Mouse (Mus musculus) heart, adult 2 months (tissue): ENCODE results near the gene Lrsam1. TPM values are rescaled to one million over a fixed set of nuclear protein-coding genes. Genes with fewer than 3 reads are reported as not detected.

Source experiments
- DNase-seq, 2 experiments: peaks; one replicate each; pipeline ENCODE4 v3.0.0; 2021
- H3K27ac ChIP-seq: fragments of 200-600 bp; 2 replicates; pipeline ENCODE4 v1.8.1; 2022
- H3K27me3 ChIP-seq: fragments of 200-500 bp; 2 replicates; pipeline ENCODE4 v1.6.1; 2012; ENCODE audit warnings: mild to moderate bottlenecking, low read length, inconsistent platforms, mixed read lengths; ENCODE audit not compliant: control insufficient read depth, insufficient read depth
- H3K36me3 ChIP-seq: fragments of 200-500 bp; 2 replicates; pipeline ENCODE4 v1.6.1; 2012; ENCODE audit warnings: low read length, inconsistent platforms; ENCODE audit not compliant: control insufficient read depth, insufficient read depth
- H3K4me1 ChIP-seq: fragments of 200-500 bp; 2 replicates; pipeline ENCODE4 v1.6.1; 2011; ENCODE audit warnings: low read length; ENCODE audit not compliant: control insufficient read depth, insufficient read depth
- H3K4me3 ChIP-seq: fragments of 200-600 bp; 2 replicates; pipeline ENCODE4 v1.8.1; 2022
- H3K79me2 ChIP-seq: fragments of 200-500 bp; replicated peaks from 2 replicates; pipeline ENCODE4 v1.6.1; 2012; ENCODE audit warnings: mild to moderate bottlenecking, inconsistent platforms, low read length, moderate library complexity, mixed read lengths; ENCODE audit not compliant: control insufficient read depth, insufficient read depth
- H3K9ac ChIP-seq: fragments of 200-500 bp; 2 replicates; pipeline ENCODE4 v1.6.1; 2012; ENCODE audit warnings: low read depth, mild to moderate bottlenecking, control low read depth, inconsistent platforms, low read length, mixed read lengths
- CTCF ChIP-seq: fragments of 200-600 bp; IDR thresholded peaks from 2 replicates; pipeline ENCODE4 v1.8.1; 2022; ENCODE audit warnings: antibody characterized with exemption, mild to moderate bottlenecking, moderate library complexity
- EP300 ChIP-seq: fragments of 200-500 bp; IDR thresholded peaks from 2 replicates; pipeline ENCODE4 v1.6.1; 2011; ENCODE audit warnings: low read depth, low read length, control low read depth; ENCODE audit not compliant: insufficient read depth
- POLR2A ChIP-seq: fragments of 200-500 bp; IDR thresholded peaks from 2 replicates; pipeline ENCODE4 v1.6.1; 2011; ENCODE audit warnings: mild to moderate bottlenecking, low read depth, low read length, control low read depth; ENCODE audit not compliant: insufficient read depth
- WGBS: fragments of 180-500 bp; shearing (Covaris S2); methylation state at CpG from one replicate; pipeline ENCODE4 v1.1.7; 2018; 5-methylcytosine and 5-hydroxymethylcytosine counted together
- intact Hi-C: fragments of 180-260 bp; cut with DNase I; formaldehyde crosslinking; loops from one replicate; pipeline ENCODE4 v1.15.1; 2025
- polyA plus RNA-seq: library from polyadenylated mRNA; depleted of rRNA; stranded (reverse); fragments of >200 nt; gene quantifications from 2 replicates; pipeline ENCODE4 v1.2.3, GENCODE M21; 2012
- total RNA-seq, 2 experiments: library from RNA; stranded (reverse); gene quantifications; 2 replicates each; pipeline ENCODE4 v1.2.3; 2021

Gene Lrsam1
- total and polyA plus RNA-seq, 3 experiments: 11.4 to 16.3 (median 12.6) TPM

GRCm38 (mm10) chr2:32921235-32921634 is 40.2 kb downstream of the Lrsam1 start:
- Histone ChIP-seq H3K27me3 (no peaks in the 10 kb centered on the region), H3K9ac (no peak overlapping the region), H3K27ac (no peak overlapping the region), H3K36me3 (no peaks in the 10 kb centered on the region), H3K4me1 (no peaks in the 10 kb centered on the region), H3K79me2 (no peaks in the 10 kb centered on the region), H3K4me3 (no peak overlapping the region)
- 85% methylated on average over 7 of the region's 7 CpGs for WGBS
- intact Hi-C loops: no loop called here
- DNase-seq: no peak
- TF ChIP-seq CTCF (no peak), POLR2A (no peak), EP300 (no peak)

GRCm38 (mm10) chr2:32918391-32918790 is 43.0 kb downstream of the Lrsam1 start:
- Histone ChIP-seq H3K27me3 (no peaks in the 10 kb centered on the region), H3K4me1 (peaks cover 11% of the 10 kb centered on the region), H3K27ac (no peak overlapping the region), H3K9ac (no peak overlapping the region), H3K79me2 (no peaks in the 10 kb centered on the region), H3K4me3 (no peak overlapping the region), H3K36me3 (no peaks in the 10 kb centered on the region; the same call in 1 of the 2 replicates)
- WGBS: 84% methylated on average over 9 of the region's 9 CpGs
- no peak for TF ChIP-seq POLR2A
- no peak for TF ChIP-seq EP300
- TF ChIP-seq CTCF: no peak
- no peak for DNase-seq
- intact Hi-C loops: no loop called here

- no peaks in the 10 kb centered on the region for H3K27me3 ChIP-seq
- H3K79me2 ChIP-seq: no peaks in the 10 kb centered on the region
- 57% methylated on average over 11 of the region's 11 CpGs for WGBS
- H3K27ac ChIP-seq: peak overlapping the region; percentile 33; the same call in 1 of the 2 replicates
- peaks cover 11% of the 10 kb centered on the region for H3K4me1 ChIP-seq
- no peaks in the 10 kb centered on the region; the same call in 1 of the 2 replicates for H3K36me3 ChIP-seq
- no peak overlapping the region for H3K4me3 ChIP-seq
- DNase-seq: peak; percentile 51 to 75
- no peak overlapping the region for H3K9ac ChIP-seq
- TF ChIP-seq EP300 (no peak), POLR2A (no peak), CTCF (no peak)
- intact Hi-C loops: no loop called here
These were observed 43.9 kb downstream of the Lrsam1 start for GRCm38 (mm10) chr2:32917526-32917925.

- Histone ChIP-seq H3K4me3 (no peak overlapping the region), H3K27me3 (no peaks in the 10 kb centered on the region), H3K4me1 (peaks cover 11% of the 10 kb centered on the region), H3K36me3 (no peaks in the 10 kb centered on the region; the same call in 1 of the 2 replicates), H3K27ac (peak overlapping the region; percentile 83), H3K79me2 (no peaks in the 10 kb centered on the region), H3K9ac (peak overlapping the region; percentile 44)
- intact Hi-C loops: no loop called here
- peak; percentile 74 to 80 for DNase-seq
- TF ChIP-seq CTCF: no peak
- TF ChIP-seq POLR2A: no peak
- TF ChIP-seq EP300: peak; percentile 71; the same call in 1 of the 2 replicates
- WGBS: 13% methylated on average over 3 of the region's 3 CpGs
These were observed 46.5 kb downstream of the Lrsam1 start for GRCm38 (mm10) chr2:32914896-32915295.

GRCm38 (mm10) chr2:32914362-32914761 is 47.1 kb downstream of the Lrsam1 start:
- Histone ChIP-seq H3K4me3 (no peak overlapping the region), H3K36me3 (no peaks in the 10 kb centered on the region; the same call in 1 of the 2 replicates), H3K27me3 (no peaks in the 10 kb centered on the region), H3K27ac (peak overlapping the region; percentile 83), H3K9ac (peak overlapping the region; percentile 44), H3K79me2 (no peaks in the 10 kb centered on the region), H3K4me1 (peaks cover 11% of the 10 kb centered on the region)
- TF ChIP-seq EP300 (no peak), POLR2A (no peak), CTCF (no peak)
- DNase-seq: peak; percentile 41 to 49
- intact Hi-C loops: no loop called here
- WGBS: 46% methylated on average over 5 of the region's 5 CpGs

GRCm38 (mm10) chr2:32912210-32912804 is 49.1 kb downstream of the Lrsam1 start:
- intact Hi-C loops: loop anchor here (1.0 to 2.0 kb wide), 2 partner anchors 38 to 48 kb away; no protein-coding TSS in a partner anchor
- Histone ChIP-seq H3K9ac (no peak overlapping the region), H3K79me2 (no peaks in the 10 kb centered on the region), H3K27me3 (no peaks in the 10 kb centered on the region), H3K36me3 (no peaks in the 10 kb centered on the region; the same call in none of the 2 replicates), H3K4me1 (peaks cover 20% of the 10 kb centered on the region), H3K27ac (no peak overlapping the region), H3K4me3 (no peak overlapping the region)
- 30% methylated on average over 19 of the region's 19 CpGs for WGBS
- peak; percentile 80 to 85 for DNase-seq
- TF ChIP-seq EP300 (peak; percentile 100), POLR2A (no peak)
